Mouse (Mus musculus) intestine, embryonic 14.5 days (tissue): Measurements from ENCODE around the gene Myoz1. TPM values are rescaled to one million over a fixed set of nuclear protein-coding genes. Genes with fewer than 3 reads are reported as not detected.

Experiments used
- ATAC-seq: fragments of 200-750 bp; cut with Nextera tagmentation; replicated peaks from 2 replicates; pipeline ENCODE4 v1.8.0; 2017; ENCODE audit warnings: low read depth, moderate number of reproducible peaks, moderate TSS enrichment, moderate library complexity; ENCODE audit not compliant: low FRiP score, low TSS enrichment
- DNase-seq: peaks from one replicate; pipeline ENCODE4 v3.0.0-alpha.2; 2018; ENCODE audit warnings: low spot score
- H3K27ac ChIP-seq: fragments of 300-500 bp; sonication (generic); 2 replicates; pipeline ENCODE4 v1.5.1; 2014; ENCODE audit warnings: low read depth, mild to moderate bottlenecking, control low read depth
- H3K27me3 ChIP-seq: fragments of 300-500 bp; sonication (generic); replicated peaks from 2 replicates; pipeline ENCODE4 v1.6.1; 2014; ENCODE audit warnings: low read length, control low read depth; ENCODE audit not compliant: control insufficient read depth, insufficient read depth
- H3K36me3 ChIP-seq: fragments of 300-500 bp; sonication (generic); 2 replicates; pipeline ENCODE4 v1.6.1; 2014; ENCODE audit warnings: low read length, control low read depth; ENCODE audit not compliant: control insufficient read depth, insufficient read depth
- H3K4me1 ChIP-seq: fragments of 300-500 bp; sonication (generic); replicated peaks from 2 replicates; pipeline ENCODE4 v1.6.1; 2014; ENCODE audit warnings: low read length, control low read depth, mixed read lengths; ENCODE audit not compliant: control insufficient read depth, insufficient read depth
- H3K4me2 ChIP-seq: fragments of 300-500 bp; sonication (generic); 2 replicates; pipeline ENCODE4 v1.6.1; 2014; ENCODE audit warnings: low read length
- H3K4me3 ChIP-seq: fragments of 300-500 bp; sonication (generic); 2 replicates; pipeline ENCODE4 v1.5.1; 2014; ENCODE audit warnings: low read depth, low read length, control low read depth, mixed read lengths
- H3K9ac ChIP-seq: fragments of 300-500 bp; sonication (generic); 2 replicates; pipeline ENCODE4 v1.6.1; 2014; ENCODE audit warnings: mild to moderate bottlenecking, low read length
- H3K9me3 ChIP-seq: fragments of 300-500 bp; sonication (generic); 2 replicates; pipeline ENCODE4 v1.6.1; 2016; ENCODE audit warnings: low read length, control low read depth; ENCODE audit not compliant: control insufficient read depth
- WGBS: fragments of 180-500 bp; shearing (Covaris S2); extraction: QIAGEN DNeasy Blood & Tissue Kit; methylation state at CpG from one replicate; pipeline ENCODE4 v1.1.7; 2014; 5-methylcytosine and 5-hydroxymethylcytosine counted together
- polyA plus RNA-seq: library from polyadenylated mRNA; unstranded; fragments of >200 nt; fragmentation: Nextera tagmentation; extraction: Ambion mirVana; gene quantifications from 2 replicates; pipeline ENCODE4 v1.2.1, GENCODE M21; 2014

Myoz1 gene
- polyA plus RNA-seq, 1 experiment from 2014 or later, result not detected

DNA sequence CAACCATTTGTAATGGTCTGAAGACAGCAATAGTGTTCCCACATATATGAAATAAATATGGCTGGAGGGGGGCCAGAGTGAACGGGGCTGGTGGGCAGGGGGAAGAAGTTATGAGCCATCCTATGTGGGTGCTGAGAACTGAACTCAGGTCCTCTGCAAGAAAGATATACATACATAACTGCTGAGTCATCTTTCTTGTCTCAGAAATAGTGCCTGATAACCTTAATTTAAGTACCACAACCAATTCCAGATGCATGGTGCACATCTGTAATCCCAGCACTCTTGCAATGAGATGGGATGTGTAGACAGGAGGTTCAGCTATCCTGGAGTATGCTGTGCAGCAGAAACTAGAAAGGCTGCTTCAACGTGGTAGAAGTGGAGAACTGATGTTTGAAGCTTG, 25.4 kb upstream of the Myoz1 start:
- Histone ChIP-seq H3K4me1 (no peaks in the 10 kb centered on the region), H3K36me3 (peaks cover 100% of the 10 kb centered on the region), H3K4me2 (no peak overlapping the region), H3K9me3 (no peaks in the 10 kb centered on the region), H3K27me3 (no peaks in the 10 kb centered on the region), H3K27ac (no peak overlapping the region), H3K9ac (no peak overlapping the region), H3K4me3 (no peak overlapping the region)
- ATAC-seq (no peak), DNase-seq (no peak)
- 89% methylated on average over 2 of the region's 2 CpGs for WGBS

GRCm38 (mm10) chr14:20677906-20678305, 21.6 kb upstream of the Myoz1 start:
- 90% methylated on average over 4 of the region's 4 CpGs for WGBS
- no peak overlapping the region for H3K4me2 ChIP-seq
- no peaks in the 10 kb centered on the region for H3K27me3 ChIP-seq
- H3K9me3 ChIP-seq, result peaks cover 3% of the 10 kb centered on the region; the same call in 1 of the 2 replicates
- DNase-seq (no peak), ATAC-seq (no peak)
- peaks cover 73% of the 10 kb centered on the region for H3K36me3 ChIP-seq
- no peak overlapping the region for H3K27ac ChIP-seq
- peaks cover 5% of the 10 kb centered on the region for H3K4me1 ChIP-seq
- H3K9ac ChIP-seq, result no peak overlapping the region
- no peak overlapping the region for H3K4me3 ChIP-seq

DNA sequence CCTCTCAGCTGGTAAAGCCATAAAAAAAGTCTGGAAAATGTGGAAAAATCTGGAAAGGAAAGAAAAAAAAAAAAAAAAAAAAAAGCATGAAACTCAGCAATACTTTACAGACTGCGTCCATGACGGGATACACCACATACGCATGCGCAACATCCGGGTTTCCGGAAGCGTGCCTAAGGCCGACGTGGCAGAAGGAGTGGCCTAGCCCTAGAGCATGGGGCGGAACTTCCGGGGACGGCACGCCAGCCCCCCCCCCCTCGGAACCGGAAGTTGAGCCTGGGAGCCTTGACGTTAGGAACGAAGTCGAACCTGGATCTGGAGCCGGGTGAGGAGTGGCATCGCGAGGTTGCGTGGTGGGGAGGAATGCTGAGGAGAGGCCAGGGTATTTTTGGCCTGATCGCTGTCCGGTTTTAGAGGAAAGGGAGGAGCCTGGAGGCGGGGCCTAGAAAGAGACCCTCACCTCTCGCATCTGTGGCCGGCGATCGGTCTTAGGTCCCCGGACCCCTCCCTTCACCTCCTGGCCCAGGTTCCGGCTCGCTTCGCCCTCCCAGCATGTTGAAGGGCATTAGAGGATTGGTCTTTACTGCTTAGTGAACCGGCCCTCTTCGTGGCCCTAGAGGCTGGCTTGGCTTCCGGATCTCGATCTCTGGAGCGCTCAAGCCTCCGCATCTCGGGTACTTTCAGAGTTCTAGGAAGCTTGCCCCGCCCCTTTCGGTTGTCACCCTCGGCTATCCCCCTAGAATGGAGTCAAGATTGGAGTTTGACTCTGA, 17.9 kb upstream of the Myoz1 start, which contains the start of gene Sec24c:
Gene Sec24c, plus strand, starts transcription at position 245 of the 770 bp plus-strand sequence.
- Histone ChIP-seq H3K27me3 (no peaks in the 10 kb centered on the region), H3K27ac (peak within 1 kb of the TSS; percentile 93), H3K9me3 (peaks cover 4% of the 10 kb centered on the region; the same call in 1 of the 2 replicates), H3K4me1 (peaks cover 5% of the 10 kb centered on the region), H3K4me2 (peak within 1 kb of the TSS; percentile 93), H3K36me3 (peaks cover 36% of the 10 kb centered on the region), H3K4me3 (peak within 1 kb of the TSS; percentile 94), H3K9ac (peak within 1 kb of the TSS; percentile 90)
- ATAC-seq, result peak; percentile 97
- WGBS, result under 1% methylated on average over 43 of the region's 43 CpGs
- peak; percentile 100 for DNase-seq

DNA sequence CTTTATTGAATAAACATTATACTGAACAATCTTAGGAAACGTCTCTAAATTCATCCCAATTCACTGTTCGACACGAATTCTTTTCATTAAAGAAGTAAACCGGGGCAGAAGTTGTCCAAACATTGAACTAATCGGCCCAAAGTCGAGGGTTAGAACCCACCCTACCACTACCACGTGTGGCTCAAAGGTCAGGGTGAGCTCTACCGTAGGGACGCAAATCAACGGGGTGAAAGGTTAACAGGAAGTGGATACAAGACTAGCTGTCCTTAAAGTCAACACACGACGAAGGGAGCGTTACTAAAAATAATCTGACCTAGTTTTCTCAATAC, 17.4 kb upstream of the Myoz1 start:
- H3K36me3 ChIP-seq, result peaks cover 30% of the 10 kb centered on the region
- no peaks in the 10 kb centered on the region for H3K27me3 ChIP-seq
- WGBS, result 6% methylated on average over 13 of the region's 13 CpGs
- H3K27ac ChIP-seq, result peak overlapping the region; percentile 93
- peaks cover 5% of the 10 kb centered on the region for H3K4me1 ChIP-seq
- ATAC-seq, result peak; percentile 70; the same call in 1 of the 2 replicates
- peak overlapping the region; percentile 93 for H3K4me2 ChIP-seq
- peak; percentile 64 for DNase-seq
- peaks cover 4% of the 10 kb centered on the region; the same call in 1 of the 2 replicates for H3K9me3 ChIP-seq
- H3K9ac ChIP-seq, result peak overlapping the region; percentile 90
- peak overlapping the region; percentile 94 for H3K4me3 ChIP-seq

DNA sequence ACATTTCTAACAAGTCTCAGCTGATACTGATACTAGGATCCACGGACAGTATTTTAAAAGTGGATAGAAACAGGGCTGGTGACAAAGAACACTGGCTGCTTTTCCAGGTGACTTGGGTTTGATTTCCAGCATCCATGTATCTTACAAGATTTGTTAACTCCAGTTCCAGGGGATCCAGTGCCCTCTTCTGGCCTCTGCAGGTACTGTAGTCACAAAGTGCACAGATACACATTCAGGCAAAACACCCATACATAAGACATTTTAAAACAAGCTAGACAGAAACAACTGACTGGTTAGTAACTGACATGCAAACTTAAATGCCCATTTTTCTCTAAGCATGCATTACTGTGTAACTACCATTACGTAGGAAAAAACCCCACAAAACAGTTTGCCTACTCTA, 16.6 kb upstream of the Myoz1 start:
- Histone ChIP-seq H3K27ac (no peak overlapping the region; the same call in 1 of the 2 replicates), H3K9ac (no peak overlapping the region), H3K4me3 (0 out of 2 replicates have a peak overlapping the region, but pooled peaks have one; percentile 94), H3K36me3 (peaks cover 23% of the 10 kb centered on the region), H3K27me3 (no peaks in the 10 kb centered on the region), H3K9me3 (peaks cover 4% of the 10 kb centered on the region; the same call in 1 of the 2 replicates), H3K4me2 (peak overlapping the region; percentile 93; the same call in 1 of the 2 replicates), H3K4me1 (peaks cover 5% of the 10 kb centered on the region)
- ATAC-seq, result no peak
- DNase-seq, result peak; percentile 66
- 95% methylated on average over 2 of the region's 2 CpGs for WGBS

DNA sequence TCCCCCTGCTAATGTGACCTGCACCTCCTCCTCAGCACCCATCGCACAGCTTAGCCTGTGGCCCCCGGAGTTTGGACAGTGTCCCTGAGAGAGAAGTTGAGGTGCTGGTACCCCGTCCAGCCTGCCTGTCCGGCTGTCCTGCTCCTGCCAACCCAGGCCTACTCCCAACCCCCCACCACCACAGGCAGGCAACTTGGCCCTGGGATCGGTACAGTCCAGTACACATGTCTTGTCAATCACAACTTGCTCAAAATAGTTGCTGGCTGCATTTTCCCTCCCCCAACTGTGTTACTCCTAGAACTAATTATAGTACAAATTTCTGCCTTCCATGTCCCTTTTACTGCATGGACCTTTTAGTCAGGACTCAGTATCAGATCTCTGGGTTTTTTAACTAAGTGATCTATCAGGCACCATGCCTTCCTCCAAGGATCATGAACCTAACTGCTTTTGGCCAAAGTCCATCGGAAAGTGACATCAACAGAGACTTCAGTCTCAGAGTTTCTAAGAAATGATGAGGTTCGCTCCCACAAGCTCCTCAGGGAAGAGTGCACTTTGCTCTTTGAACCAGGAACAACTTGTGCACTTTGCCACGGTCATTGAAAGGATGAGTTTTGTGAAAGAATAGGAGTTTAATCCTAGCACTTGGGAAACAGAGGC, 11.9 kb upstream of the Myoz1 start, which contains the start of gene Synpo2l:
Gene Synpo2l, minus strand, starts transcription at position 201 of the 657 bp plus-strand sequence.
- no peaks in the 10 kb centered on the region for H3K27me3 ChIP-seq
- H3K9ac ChIP-seq, result no peak within 1 kb of the TSS
- no peak for DNase-seq
- no peak within 1 kb of the TSS for H3K27ac ChIP-seq
- H3K36me3 ChIP-seq, result no peaks in the 10 kb centered on the region
- H3K4me2 ChIP-seq, result no peak within 1 kb of the TSS
- 79% methylated on average over 8 of the region's 8 CpGs for WGBS
- H3K4me3 ChIP-seq, result no peak within 1 kb of the TSS
- ATAC-seq, result no peak
- H3K4me1 ChIP-seq, result no peaks in the 10 kb centered on the region; the same call in 1 of the 2 replicates
- peaks cover 4% of the 10 kb centered on the region; the same call in 1 of the 2 replicates for H3K9me3 ChIP-seq

DNA sequence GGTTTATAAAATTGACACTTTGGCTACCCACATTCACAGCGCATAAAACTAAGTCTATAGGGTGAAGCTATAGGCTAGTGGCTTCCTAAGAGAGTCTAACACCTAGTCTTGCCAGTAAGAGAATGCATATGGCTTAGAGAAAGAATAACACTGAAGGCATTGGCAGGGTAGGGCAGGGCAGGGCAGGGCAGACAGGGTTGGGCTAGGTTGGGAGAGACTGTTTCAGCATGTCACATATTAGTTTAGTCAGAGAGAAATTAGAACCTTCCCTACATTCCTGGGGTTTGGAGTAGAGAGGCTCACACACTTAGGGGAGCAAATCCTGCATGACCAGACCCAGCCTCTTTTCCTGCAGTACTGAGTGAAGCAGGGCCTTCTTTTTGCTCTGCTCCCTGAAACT, 11.1 kb upstream of the Myoz1 start:
- peaks cover 2% of the 10 kb centered on the region; the same call in 1 of the 2 replicates for H3K4me1 ChIP-seq
- no peaks in the 10 kb centered on the region for H3K9me3 ChIP-seq
- H3K36me3 ChIP-seq, result no peaks in the 10 kb centered on the region
- no peaks in the 10 kb centered on the region for H3K27me3 ChIP-seq
- H3K4me3 ChIP-seq, result no peak overlapping the region
- no peak overlapping the region for H3K27ac ChIP-seq
- H3K4me2 ChIP-seq, result no peak overlapping the region
- H3K9ac ChIP-seq, result no peak overlapping the region
- 68% methylated on average over 1 of the region's 1 CpGs for WGBS
- ATAC-seq, result no peak
- no peak for DNase-seq

DNA sequence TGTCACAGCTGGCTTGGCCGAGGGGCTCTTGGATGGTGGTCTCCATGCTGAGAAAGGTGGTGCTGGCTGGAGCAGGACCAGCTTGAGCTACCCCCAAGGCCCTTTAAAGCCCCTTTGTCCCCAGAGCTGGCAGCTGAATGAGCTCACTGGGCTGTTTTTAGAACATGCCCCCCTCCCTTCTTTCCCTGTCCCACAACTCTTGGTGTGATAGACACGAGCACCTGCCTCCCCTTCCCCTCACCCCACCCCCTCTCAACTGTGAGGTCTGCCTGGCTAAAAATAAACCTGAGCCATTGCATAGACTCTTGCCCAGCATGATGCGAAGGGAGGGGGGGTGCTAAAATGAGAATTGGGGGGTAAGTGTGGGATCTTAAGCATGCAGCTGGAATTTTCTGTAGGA, 8.1 kb upstream of the Myoz1 start:
- peaks cover 14% of the 10 kb centered on the region; the same call in 1 of the 2 replicates for H3K4me1 ChIP-seq
- H3K4me2 ChIP-seq, result no peak overlapping the region
- H3K36me3 ChIP-seq, result no peaks in the 10 kb centered on the region
- no peaks in the 10 kb centered on the region for H3K27me3 ChIP-seq
- DNase-seq (no peak), ATAC-seq (no peak)
- 62% methylated on average over 3 of the region's 3 CpGs for WGBS
- H3K9me3 ChIP-seq, result no peaks in the 10 kb centered on the region
- no peak overlapping the region for H3K9ac ChIP-seq
- H3K27ac ChIP-seq, result no peak overlapping the region
- H3K4me3 ChIP-seq, result no peak overlapping the region
